Mouse (Mus musculus) lung, adult 2 months (tissue): ENCODE data around the gene Rasgef1c.

Source experiments
- CTCF ChIP-seq: fragments of 200-500 bp; IDR thresholded peaks from 2 replicates; pipeline ENCODE4 v1.5.1; 2011; ENCODE audit warnings: mild to moderate bottlenecking, low read length, control low read depth; ENCODE audit not compliant: insufficient read depth
- POLR2A ChIP-seq: fragments of 200-500 bp; IDR thresholded peaks from 2 replicates; pipeline ENCODE4 v1.6.1; 2011; ENCODE audit warnings: low read depth, mild to moderate bottlenecking, control low read depth, low read length, borderline replicate concordance; ENCODE audit errors: extremely low read depth

- TF ChIP-seq CTCF (no peak), POLR2A (no peak)
These were observed 24.5 kb upstream of the Rasgef1c start for GRCm38 (mm10) chr11:49876948-49877817.
